Mouse (Mus musculus) hindbrain, embryonic 13.5 days (tissue): ENCODE data around the gene Gkap1. TPM values are rescaled to one million over a fixed set of nuclear protein-coding genes. Genes with fewer than 3 reads are reported as not detected.
A peak's percentile ranks its signal among the peaks of the same experiment; 100 is the strongest.

ENCODE experiments used
- ATAC-seq: fragments of 200-750 bp; cut with Nextera tagmentation; 2 replicates; pipeline ENCODE4 v1.8.0; 2017; ENCODE audit warnings: moderate TSS enrichment; ENCODE audit not compliant: low FRiP score
- H3K27ac ChIP-seq: fragments of 300-500 bp; sonication (generic); 2 replicates; pipeline ENCODE4 v1.5.1; 2015; ENCODE audit warnings: inconsistent platforms, mild to moderate bottlenecking, moderate library complexity
- H3K27me3 ChIP-seq: fragments of 300-500 bp; sonication (generic); 2 replicates; pipeline ENCODE4 v1.6.1; 2015; ENCODE audit warnings: mild to moderate bottlenecking, inconsistent platforms
- H3K36me3 ChIP-seq: fragments of 300-500 bp; sonication (generic); 2 replicates; pipeline ENCODE4 v1.6.1; 2015; ENCODE audit warnings: mild to moderate bottlenecking, inconsistent platforms
- H3K4me1 ChIP-seq: fragments of 300-500 bp; sonication (generic); replicated peaks from 2 replicates; pipeline ENCODE4 v1.6.1; 2015; ENCODE audit warnings: inconsistent platforms
- H3K4me2 ChIP-seq: fragments of 300-500 bp; sonication (generic); 2 replicates; pipeline ENCODE4 v1.6.1; 2015; ENCODE audit warnings: inconsistent platforms, mild to moderate bottlenecking, moderate library complexity
- H3K4me3 ChIP-seq: fragments of 300-500 bp; sonication (generic); 2 replicates; pipeline ENCODE4 v1.5.1; 2015; ENCODE audit warnings: mild to moderate bottlenecking, inconsistent platforms
- H3K9ac ChIP-seq: fragments of 300-500 bp; sonication (generic); 2 replicates; pipeline ENCODE4 v1.6.1; 2015; ENCODE audit warnings: mild to moderate bottlenecking, inconsistent platforms
- H3K9me3 ChIP-seq: fragments of 300-500 bp; sonication (generic); 2 replicates; pipeline ENCODE4 v1.6.1; 2016; ENCODE audit warnings: inconsistent platforms
- WGBS: fragments of 180-500 bp; shearing (Covaris S2); methylation state at CpG from one replicate; pipeline ENCODE4 v1.1.7; 2015; 5-methylcytosine and 5-hydroxymethylcytosine counted together
- polyA plus RNA-seq: library from polyadenylated mRNA; unstranded; fragments of >200 nt; fragmentation: Nextera tagmentation; extraction: Ambion mirVana; gene quantifications from 2 replicates; pipeline ENCODE4 v1.2.1, GENCODE M21; 2015

The Gkap1 gene
- polyA plus RNA-seq, 1 experiment from 2014 or later, result 28.4 TPM

DNA sequence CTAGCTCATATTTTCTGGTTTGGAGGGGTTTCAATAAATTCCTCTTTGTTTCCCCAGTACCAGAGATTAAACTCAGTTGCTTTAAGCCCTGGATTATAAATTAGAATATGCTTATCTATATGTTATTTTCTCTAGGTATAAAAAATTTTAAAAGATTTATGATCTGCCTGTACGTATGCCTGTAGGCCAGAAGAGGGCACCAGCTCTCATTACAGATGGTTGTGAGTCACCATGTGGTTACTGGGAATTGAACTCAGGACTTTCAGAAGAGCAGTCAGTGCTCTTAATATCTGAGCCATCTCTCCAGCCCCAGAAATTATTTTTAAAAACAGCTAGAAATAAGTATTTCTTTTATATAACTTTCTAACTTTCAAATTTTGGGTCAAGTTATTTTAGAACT is 13.8 kb upstream of the Gkap1 start:
- ATAC-seq, result no peak
- H3K27ac ChIP-seq, result no peak overlapping the region
- H3K4me2 ChIP-seq, result no peak overlapping the region
- no peak overlapping the region for H3K9ac ChIP-seq
- H3K4me3 ChIP-seq, result no peak overlapping the region
- H3K27me3 ChIP-seq, result no peaks in the 10 kb centered on the region
- H3K9me3 ChIP-seq, result no peaks in the 10 kb centered on the region
- H3K36me3 ChIP-seq, result no peaks in the 10 kb centered on the region
- H3K4me1 ChIP-seq, result peaks cover 4% of the 10 kb centered on the region
- WGBS, result 56% methylated on average over 1 of the region's 1 CpGs

DNA sequence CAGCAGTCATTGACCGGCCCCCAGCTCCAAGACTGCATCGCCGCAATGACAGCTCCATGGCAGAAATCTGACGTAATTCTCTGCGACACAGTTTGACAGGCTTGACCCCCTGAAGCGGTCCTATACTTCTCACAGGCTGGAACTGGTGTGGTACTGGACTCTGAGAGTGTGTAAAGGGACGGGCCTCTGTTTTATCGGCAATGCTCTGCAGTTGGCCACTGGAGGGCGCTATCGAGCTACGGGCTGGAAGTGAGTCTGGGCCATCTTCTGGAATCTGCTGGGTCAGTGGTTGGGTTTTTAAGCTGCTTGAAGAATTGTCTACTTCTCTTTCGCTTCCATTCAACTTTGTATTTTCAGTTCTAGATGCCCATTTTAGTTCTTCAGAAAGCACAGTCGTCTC is 12.3 kb upstream of the Gkap1 start:
- ATAC-seq, result no peak
- WGBS, result 13% methylated on average over 13 of the region's 13 CpGs
- H3K4me2 ChIP-seq, result no peak overlapping the region
- H3K9ac ChIP-seq, result no peak overlapping the region
- no peak overlapping the region for H3K27ac ChIP-seq
- no peaks in the 10 kb centered on the region for H3K9me3 ChIP-seq
- peaks cover 2% of the 10 kb centered on the region for H3K4me1 ChIP-seq
- H3K4me3 ChIP-seq, result no peak overlapping the region
- H3K27me3 ChIP-seq, result no peaks in the 10 kb centered on the region
- H3K36me3 ChIP-seq, result no peaks in the 10 kb centered on the region

- 75% methylated on average over 4 of the region's 4 CpGs for WGBS
- Histone ChIP-seq H3K27me3 (no peaks in the 10 kb centered on the region), H3K4me2 (no peak overlapping the region), H3K9me3 (no peaks in the 10 kb centered on the region), H3K4me1 (no peaks in the 10 kb centered on the region), H3K4me3 (no peak overlapping the region), H3K9ac (no peak overlapping the region), H3K36me3 (no peaks in the 10 kb centered on the region), H3K27ac (no peak overlapping the region)
- no peak for ATAC-seq
Observed at GRCm38 (mm10) chr13:58283466-58283865, 8.0 kb upstream of the Gkap1 start.

GRCm38 (mm10) chr13:58281936-58282335 is 6.4 kb upstream of the Gkap1 start:
- Histone ChIP-seq H3K4me1 (no peaks in the 10 kb centered on the region), H3K36me3 (no peaks in the 10 kb centered on the region), H3K4me2 (no peak overlapping the region), H3K27me3 (no peaks in the 10 kb centered on the region), H3K9me3 (no peaks in the 10 kb centered on the region), H3K9ac (no peak overlapping the region), H3K27ac (no peak overlapping the region), H3K4me3 (no peak overlapping the region)
- WGBS, result 67% methylated on average over 4 of the region's 4 CpGs
- ATAC-seq, result no peak

DNA sequence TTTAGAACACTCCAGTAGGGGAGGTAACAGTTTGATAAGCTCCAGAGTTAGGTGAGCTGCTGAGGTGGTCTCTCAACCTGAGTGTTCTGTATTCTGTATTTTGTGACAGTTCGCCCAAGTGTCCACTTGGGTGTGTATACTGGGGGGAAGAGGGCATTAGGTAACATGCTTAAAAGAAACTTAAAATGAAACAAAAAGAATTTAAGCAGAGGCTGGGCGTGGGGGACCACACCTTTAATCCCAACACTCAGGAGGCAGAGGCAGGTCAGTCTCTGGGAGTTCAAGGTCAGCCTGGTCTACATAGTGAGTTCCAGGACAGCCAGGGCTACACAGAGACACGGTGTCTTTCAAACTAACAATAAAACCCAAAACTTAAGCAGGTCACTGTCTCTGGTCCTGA is 5.0 kb upstream of the Gkap1 start:
- Histone ChIP-seq H3K4me1 (peaks cover under 1% of the 10 kb centered on the region; the same call in 1 of the 2 replicates), H3K4me2 (no peak overlapping the region), H3K9me3 (no peaks in the 10 kb centered on the region), H3K36me3 (no peaks in the 10 kb centered on the region), H3K27ac (no peak overlapping the region), H3K9ac (no peak overlapping the region), H3K27me3 (0 out of 2 replicates have a peak, but pooled peaks cover 9% of the 10 kb centered on the region), H3K4me3 (no peak overlapping the region)
- no peak for ATAC-seq
- WGBS, result 82% methylated on average over 3 of the region's 3 CpGs

DNA sequence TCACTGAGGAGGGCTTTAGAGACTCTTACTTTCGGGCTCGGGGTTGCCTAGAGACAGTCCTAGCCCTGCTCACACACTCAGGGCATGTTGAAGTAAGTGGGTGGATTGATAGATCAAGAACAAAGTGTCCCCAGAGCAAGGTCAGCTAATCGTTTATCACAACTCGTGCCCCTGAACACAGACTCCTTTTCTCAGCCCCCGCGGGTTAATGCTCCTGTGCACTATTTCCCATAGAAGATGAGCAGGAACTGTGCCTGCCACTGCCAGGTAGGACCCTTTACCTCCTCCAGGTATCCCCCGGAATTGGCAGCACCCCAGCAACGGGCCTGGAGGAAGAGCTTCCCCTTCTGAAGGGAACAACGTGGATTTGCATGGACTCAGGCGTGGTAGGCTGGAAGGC is 757 bp upstream of the Gkap1 start:
- WGBS, result 67% methylated on average over 10 of the region's 10 CpGs
- Histone ChIP-seq H3K27ac (no peak overlapping the region), H3K4me2 (no peak overlapping the region), H3K9me3 (no peaks in the 10 kb centered on the region), H3K36me3 (no peaks in the 10 kb centered on the region), H3K27me3 (peaks cover 10% of the 10 kb centered on the region; the same call in 1 of the 2 replicates), H3K9ac (no peak overlapping the region), H3K4me3 (no peak overlapping the region), H3K4me1 (peaks cover 20% of the 10 kb centered on the region)
- ATAC-seq, result no peak

DNA sequence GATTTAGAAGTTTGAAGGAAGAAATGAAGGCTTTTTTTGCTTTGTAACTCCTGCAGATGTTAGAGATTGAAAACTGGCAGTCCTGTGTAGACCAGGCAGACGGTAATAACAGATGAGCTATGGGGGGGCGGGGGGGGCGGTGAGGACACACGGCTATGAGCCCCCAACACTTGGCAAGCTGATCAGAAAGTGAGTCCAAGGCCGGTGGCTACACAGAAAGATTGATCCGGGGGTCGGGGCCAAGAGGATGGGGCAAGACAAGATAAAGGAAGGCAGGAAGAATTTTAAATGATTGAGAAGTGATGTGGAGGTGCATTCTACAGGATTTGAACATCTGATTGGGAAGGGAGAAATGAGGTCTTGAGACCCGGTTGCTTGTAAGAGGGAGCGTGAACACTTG is 423 bp downstream of the Gkap1 start:
- Histone ChIP-seq H3K9me3 (no peaks in the 10 kb centered on the region), H3K4me2 (peak overlapping the region; percentile 79), H3K27ac (no peak overlapping the region), H3K27me3 (peaks cover 10% of the 10 kb centered on the region; the same call in 1 of the 2 replicates), H3K4me1 (peaks cover 20% of the 10 kb centered on the region), H3K9ac (peak overlapping the region; percentile 89), H3K4me3 (peak overlapping the region; percentile 87), H3K36me3 (no peaks in the 10 kb centered on the region)
- ATAC-seq, result no peak
- 23% methylated on average over 9 of the region's 9 CpGs for WGBS

DNA sequence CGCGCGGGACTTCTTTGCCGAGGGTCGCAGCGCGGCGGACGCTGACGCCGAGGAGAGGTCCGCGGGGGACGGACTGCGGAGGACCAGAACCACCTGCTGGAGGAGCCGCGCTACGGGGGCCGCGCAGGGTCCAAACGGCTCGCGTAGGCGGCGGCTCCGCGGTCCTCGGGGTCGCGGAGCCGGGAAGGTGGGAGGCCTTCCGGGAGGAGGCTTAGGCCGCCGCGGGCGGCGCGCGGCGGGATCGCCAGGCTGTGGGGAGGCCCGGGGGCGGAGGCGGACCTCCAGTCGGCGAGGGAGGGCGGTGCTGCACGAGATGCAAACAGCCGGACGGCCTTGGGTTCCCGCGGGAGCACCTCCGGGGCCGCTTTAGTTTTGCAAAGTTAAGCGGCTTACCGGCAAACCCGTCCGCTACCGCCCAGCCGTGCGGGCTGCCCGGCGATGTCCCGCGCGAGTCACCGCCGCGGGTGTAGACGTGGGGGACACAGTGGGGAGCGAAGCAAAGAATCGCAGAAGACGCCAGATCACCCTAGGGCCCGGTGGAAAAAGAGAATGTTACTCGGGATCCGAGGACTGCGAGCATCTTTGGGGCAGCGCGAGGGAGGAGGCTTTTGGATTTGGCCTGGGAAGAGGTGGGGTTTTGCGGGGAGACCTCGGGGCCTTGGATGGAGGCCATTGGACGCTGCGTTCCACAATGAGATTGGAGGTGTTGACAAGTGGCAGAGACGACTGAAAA is 1.1 kb downstream of the Gkap1 start:
- Histone ChIP-seq H3K4me2 (peak overlapping the region; percentile 79), H3K9ac (peak overlapping the region; percentile 89), H3K4me1 (peaks cover 20% of the 10 kb centered on the region), H3K36me3 (no peaks in the 10 kb centered on the region), H3K4me3 (peak overlapping the region; percentile 87), H3K27ac (peak overlapping the region; percentile 83), H3K27me3 (peaks cover 10% of the 10 kb centered on the region; the same call in 1 of the 2 replicates), H3K9me3 (no peaks in the 10 kb centered on the region)
- peak; percentile 84 for ATAC-seq
- WGBS, result under 1% methylated on average over 80 of the region's 84 CpGs

GRCm38 (mm10) chr13:58273411-58274258 is 1.9 kb downstream of the Gkap1 start:
- H3K9ac ChIP-seq, result peak overlapping the region; percentile 89
- H3K4me1 ChIP-seq, result peaks cover 20% of the 10 kb centered on the region
- H3K4me3 ChIP-seq, result peak overlapping the region; percentile 87
- no peaks in the 10 kb centered on the region for H3K36me3 ChIP-seq
- H3K4me2 ChIP-seq, result peak overlapping the region; percentile 79
- peaks cover 10% of the 10 kb centered on the region; the same call in 1 of the 2 replicates for H3K27me3 ChIP-seq
- H3K9me3 ChIP-seq, result no peaks in the 10 kb centered on the region
- WGBS, result under 1% methylated on average over 88 of the region's 115 CpGs
- H3K27ac ChIP-seq, result peak overlapping the region; percentile 83
- ATAC-seq, result peak; percentile 86

GRCm38 (mm10) chr13:58266864-58267263 is 8.6 kb downstream of the Gkap1 start:
- Histone ChIP-seq H3K4me1 (no peaks in the 10 kb centered on the region), H3K27me3 (no peaks in the 10 kb centered on the region), H3K9me3 (no peaks in the 10 kb centered on the region), H3K36me3 (peaks cover 17% of the 10 kb centered on the region), H3K9ac (no peak overlapping the region), H3K4me3 (no peak overlapping the region), H3K4me2 (no peak overlapping the region), H3K27ac (no peak overlapping the region)
- ATAC-seq, result no peak
- WGBS, result 88% methylated on average over 3 of the region's 3 CpGs

- Histone ChIP-seq H3K27ac (no peak overlapping the region), H3K9ac (no peak overlapping the region), H3K4me1 (no peaks in the 10 kb centered on the region), H3K4me2 (no peak overlapping the region), H3K27me3 (no peaks in the 10 kb centered on the region), H3K9me3 (no peaks in the 10 kb centered on the region), H3K4me3 (no peak overlapping the region), H3K36me3 (peaks cover 28% of the 10 kb centered on the region)
- 88% methylated on average over 8 of the region's 8 CpGs for WGBS
- ATAC-seq, result no peak
Observed at GRCm38 (mm10) chr13:58263546-58263945, 12.0 kb downstream of the Gkap1 start.

DNA sequence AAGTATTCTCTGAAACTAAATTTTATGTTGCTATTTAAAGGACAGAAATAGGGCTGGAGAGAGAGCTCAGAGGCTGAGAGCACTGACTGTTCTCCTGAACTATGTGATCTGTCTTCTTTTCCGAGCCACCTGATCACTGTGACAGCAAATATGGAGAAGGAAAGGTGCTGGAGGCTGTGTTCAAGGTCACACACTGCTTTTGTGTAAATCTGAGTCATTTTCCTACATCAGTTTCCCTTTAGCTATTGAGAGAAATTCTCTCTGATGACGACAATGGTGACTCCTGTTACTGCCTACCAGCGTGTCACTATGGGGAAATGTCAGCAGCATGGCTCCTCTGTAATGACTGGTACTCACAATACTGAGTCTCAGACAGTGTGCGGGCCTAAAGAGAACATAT is 13.8 kb downstream of the Gkap1 start:
- Histone ChIP-seq H3K9ac (no peak overlapping the region), H3K36me3 (peaks cover 31% of the 10 kb centered on the region), H3K9me3 (no peaks in the 10 kb centered on the region), H3K4me3 (no peak overlapping the region), H3K27me3 (no peaks in the 10 kb centered on the region), H3K27ac (no peak overlapping the region), H3K4me1 (no peaks in the 10 kb centered on the region), H3K4me2 (no peak overlapping the region)
- no peak for ATAC-seq
- WGBS, result 86% methylated on average over 4 of the region's 4 CpGs
